ENCODE assay signal across 22 mouse cellular contexts in the genomic region with DNA sequence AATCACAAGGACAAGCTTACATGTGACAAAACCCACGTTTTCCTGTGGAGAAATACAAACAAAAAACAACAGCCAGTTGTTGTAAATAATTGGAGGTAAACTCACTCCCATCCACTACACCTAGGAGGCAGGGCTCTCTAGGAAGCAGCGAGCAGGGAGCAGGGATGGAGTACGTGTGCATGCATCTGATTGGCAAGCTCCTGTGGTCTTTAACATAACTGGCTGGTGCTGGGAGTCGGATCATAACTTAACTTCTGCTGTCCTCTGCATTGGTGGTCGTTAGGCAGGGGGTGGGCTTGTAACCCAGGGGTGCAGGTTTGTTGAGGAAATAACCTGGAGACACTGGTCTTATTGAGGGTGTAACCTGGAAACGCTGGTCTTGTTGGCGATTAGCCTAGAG. TPM values are rescaled to one million over a fixed set of nuclear protein-coding genes. Genes with fewer than 3 reads are reported as not detected.
DNase-seq lines count a peak whose midpoint lies in the region; ATAC-seq and TF ChIP-seq lines count a peak whose summit lies in the region.
"Had no signal": no experiment of that assay in that cellular context is flagged by ENCODE, and none has a peak within 500 bp of the region (broad histone marks: within the 10 kb centered on the region; RNA-seq: fewer than 3 reads in every experiment).

No protein-coding gene starts in this region.

- ATAC-seq in heart, embryonic 12.5 days (ENCODE audit: insufficient number of reproducible peaks, low FRiP score) = no peak
- ATAC-seq in lung, postnatal 0 days = no peak

- no peak overlapping the region for H3K9ac ChIP-seq in heart, embryonic 12.5 days
- no peak overlapping the region for H3K9ac ChIP-seq in lung, postnatal 0 days (replicated peaks; ENCODE audit: low read depth)
- H3K9ac ChIP-seq in ES-E14 (ENCODE audit: insufficient read depth, low read depth, low read length, poor library complexity, severe bottlenecking) = peak overlapping the region; percentile 63; the same call in 1 of the 2 replicates
- H3K9ac ChIP-seq: embryonic facial prominence, embryonic 15.5 days; liver, postnatal 0 days; neural tube, embryonic 12.5 days had no signal

- in situ Hi-C loops in ES-E14 (cut with MboI; ENCODE audit: low sequenced_read_pairs in 2 of 2, unreplicated experiment in 2 of 2) = no loop called here

- 0 out of 2 replicates have a peak, but pooled peaks have one; percentile 6 for TF ChIP-seq CTCF in lung, postnatal 0 days (IDR thresholded peaks at IDR 0.05)
- TF ChIP-seq CTCF in lung, adult 2 months (IDR thresholded peaks at IDR 0.05; ENCODE audit: insufficient read depth, low read length) = no peak

- H3K9me3 ChIP-seq in heart, embryonic 12.5 days (replicated peaks) = no peaks in the 10 kb centered on the region
- no peaks in the 10 kb centered on the region for H3K9me3 ChIP-seq in lung, postnatal 0 days (ENCODE audit: low read length)
- no peaks in the 10 kb centered on the region for H3K9me3 ChIP-seq in ES-E14 (ENCODE audit: control insufficient read depth, insufficient read depth, low read depth, low read length)
- no peaks in the 10 kb centered on the region for H3K9me3 ChIP-seq in limb, embryonic 10.5 days (replicated peaks)
- H3K9me3 ChIP-seq: embryonic facial prominence, embryonic 15.5 days; forebrain, embryonic 10.5 days; midbrain, embryonic 10.5 days; neural tube, embryonic 12.5 days had no signal

- H3K36me3 ChIP-seq in heart, embryonic 12.5 days = no peaks in the 10 kb centered on the region
- H3K36me3 ChIP-seq in lung, postnatal 0 days (ENCODE audit: insufficient read depth, low read length) = no peaks in the 10 kb centered on the region
- H3K36me3 ChIP-seq in ES-E14 (ENCODE audit: control insufficient read depth, insufficient read depth, low read length, poor library complexity, severe bottlenecking) (no peaks in the 10 kb centered on the region), myocyte (ENCODE audit: control insufficient read depth, insufficient read depth) (no peaks in the 10 kb centered on the region)
- H3K36me3 ChIP-seq in limb, embryonic 10.5 days = no peaks in the 10 kb centered on the region
- H3K36me3 ChIP-seq: embryonic facial prominence, embryonic 15.5 days; forebrain, embryonic 10.5 days; midbrain, embryonic 10.5 days; neural tube, embryonic 12.5 days had no signal

- no peak overlapping the region for H3ac ChIP-seq in myocyte (ENCODE audit: control insufficient read depth, insufficient read length)

- H3K4me3 ChIP-seq in heart, embryonic 12.5 days = no peak overlapping the region
- H3K4me3 ChIP-seq in lung, postnatal 0 days (ENCODE audit: low read depth, low read length) = no peak overlapping the region
- H3K4me3 ChIP-seq in lung, adult 2 months (replicated peaks; ENCODE audit: extremely low read depth, low read depth, low read length) = no peak overlapping the region
- peak overlapping the region in 1 of 2 experiments; percentile 35; a peak in 1 of 4 replicates for H3K4me3 ChIP-seq in ES-E14 (ENCODE audit: insufficient read depth in 1 of 2, low read depth in 1 of 2, low read length in 2 of 2, poor library complexity in 1 of 2, severe bottlenecking in 1 of 2)
- no peak overlapping the region for H3K4me3 ChIP-seq in myocyte
- H3K4me3 ChIP-seq in limb, embryonic 10.5 days = no peak overlapping the region
- H3K4me3 ChIP-seq: embryonic facial prominence, embryonic 15.5 days; left cerebral cortex, adult 2 months; midbrain, embryonic 10.5 days; neural tube, embryonic 12.5 days had no signal

- TF ChIP-seq EP300 in lung, postnatal 0 days (IDR thresholded peaks at IDR 0.05) = no peak

- no peak for TF ChIP-seq POLR2A in lung, adult 2 months (IDR thresholded peaks at IDR 0.05; ENCODE audit: borderline replicate concordance, extremely low read depth, low read depth, low read length)
- TF ChIP-seq POLR2A in myocyte (IDR thresholded peaks at IDR 0.05; ENCODE audit: insufficient read length, low read depth) = no peak

- no peak for DNase-seq in heart, postnatal 14 days
- DNase-seq in lung, postnatal 0 days (ENCODE audit: low spot score) = no peak
- no peak for DNase-seq in lung, adult 2 months
- DNase-seq in ES-E14 (ENCODE audit: low read depth, low spot score) = no peak
- no peak for DNase-seq in limb, embryonic 10.5 days (ENCODE audit: low spot score)
- no peak for DNase-seq in gastrocnemius, adult 18-20 months (ENCODE audit: low spot score)

- WGBS in heart, embryonic 12.5 days = 66% methylated on average over 7 of the region's 7 CpGs
- 63% methylated on average over 7 of the region's 7 CpGs for WGBS in lung, postnatal 0 days
- WGBS in lung, adult 2 months = 76% methylated on average over 7 of the region's 7 CpGs
- WGBS in limb, embryonic 10.5 days = 73% methylated on average over 7 of the region's 7 CpGs

- intact Hi-C loops in heart, postnatal 14 days (cut with DNase I) = loop anchor here (2.0 to 10.0 kb wide), 3 partner anchors 105 to 283 kb away; no protein-coding TSS in a partner anchor

- H3K4me2 ChIP-seq in heart, embryonic 12.5 days = no peak overlapping the region
- no peak overlapping the region for H3K4me2 ChIP-seq in lung, postnatal 0 days (replicated peaks; ENCODE audit: low read depth, low read length)
- H3K4me2 ChIP-seq in myocyte (ENCODE audit: low read depth) = peak overlapping the region; percentile 63
- H3K4me2 ChIP-seq: neural tube, embryonic 12.5 days had no signal

- H3K79me2 ChIP-seq in myocyte (ENCODE audit: control insufficient read depth, insufficient read depth) = no peaks in the 10 kb centered on the region

- H3K27ac ChIP-seq in heart, embryonic 12.5 days (ENCODE audit: poor library complexity, severe bottlenecking) = peak overlapping the region; percentile 20; the same call in 1 of the 2 replicates
- no peak overlapping the region for H3K27ac ChIP-seq in lung, postnatal 0 days (ENCODE audit: low read length)
- H3K27ac ChIP-seq in ES-E14 (ENCODE audit: insufficient read depth, low read depth, low read length, poor library complexity, severe bottlenecking) = peak overlapping the region; percentile 98
- no peak overlapping the region for H3K27ac ChIP-seq in limb, embryonic 10.5 days
- H3K27ac ChIP-seq: forebrain, embryonic 10.5 days; left cerebral cortex, adult 2 months; midbrain, embryonic 10.5 days; neural tube, embryonic 12.5 days had no signal

- H3K27me3 ChIP-seq in heart, embryonic 12.5 days (replicated peaks) = no peaks in the 10 kb centered on the region
- H3K27me3 ChIP-seq in lung, postnatal 0 days (replicated peaks; ENCODE audit: insufficient read depth, low read length) = no peaks in the 10 kb centered on the region
- no peaks in the 10 kb centered on the region for H3K27me3 ChIP-seq in myocyte (ENCODE audit: control insufficient read depth, insufficient read depth, insufficient read length)
- peaks cover 13% of the 10 kb centered on the region; the same call in 1 of the 2 replicates for H3K27me3 ChIP-seq in limb, embryonic 10.5 days (ENCODE audit: low read depth, poor library complexity, severe bottlenecking)
- H3K27me3 ChIP-seq: embryonic facial prominence, embryonic 15.5 days; neural tube, embryonic 12.5 days; Patski had no signal

- peaks cover 38% of the 10 kb centered on the region for H3K4me1 ChIP-seq in heart, embryonic 12.5 days (replicated peaks)
- no peaks in the 10 kb centered on the region for H3K4me1 ChIP-seq in lung, postnatal 0 days (ENCODE audit: insufficient read depth, low read depth, low read length)
- peaks cover 6% of the 10 kb centered on the region; the same call in 1 of the 2 replicates for H3K4me1 ChIP-seq in lung, adult 2 months (ENCODE audit: control insufficient read depth, insufficient read depth, low read length)
- H3K4me1 ChIP-seq in ES-E14 (ENCODE audit: control insufficient read depth in 2 of 2, insufficient read depth in 2 of 2, low read length in 2 of 2, poor library complexity in 1 of 2) = peaks cover 5 to 25% of the 10 kb centered on the region in 2 experiments; a peak in 2 of 4 replicates
- peaks cover 27% of the 10 kb centered on the region for H3K4me1 ChIP-seq in limb, embryonic 10.5 days

TF ChIP-seq in ES-E14, 5 proteins besides CTCF, POLR2A, EP300 and RAD21 (continues in another document):
- no peak for TF ChIP-seq CHD2 (IDR thresholded peaks at IDR 0.05; ENCODE audit: low read depth, low read length)
- no peak for TF ChIP-seq ZNF384 (IDR thresholded peaks at IDR 0.05; ENCODE audit: low read depth, low read length)
- TF ChIP-seq ZC3H11A (IDR thresholded peaks at IDR 0.05; ENCODE audit: borderline replicate concordance, low read depth, low read length) = no peak

TF ChIP-seq in myocyte, 11 proteins besides CTCF, POLR2A, EP300 and RAD21 (continues in another document):
- TF ChIP-seq POLR2AphosphoS2 (IDR thresholded peaks at IDR 0.05; ENCODE audit: insufficient read length, low read depth) (no peak), USF1 (IDR thresholded peaks at IDR 0.05; ENCODE audit: low read depth) (no peak), SRF (IDR thresholded peaks at IDR 0.05; ENCODE audit: control insufficient read depth, insufficient read length, low read depth) (no peak)

RNA-seq across cellular contexts. Expression of a gene that starts 1.2 kb away (rescaled TPM):
- 648 and 662 TPM in 2 replicates for polyA plus RNA-seq in heart, embryonic 12.5 days (2016; fragmentation: Nextera tagmentation; extraction: Ambion mirVana)
- 100 to 1,000 TPM in 1 of 2 experiments, 10 to 100 TPM in 1; 98.6 to 163 TPM for total RNA-seq in heart, postnatal 14 days (2021)
- 271 and 357 TPM in 2 replicates for polyA plus RNA-seq in lung, postnatal 0 days (2015; fragmentation: Nextera tagmentation; extraction: Ambion mirVana)
- 65.6 and 105 TPM in 2 replicates for polyA plus RNA-seq in lung, adult 2 months (2012; rRNA removed)
- total RNA-seq in ES-E14 (2012; rRNA removed) = 1,672 and 2,383 TPM in 2 replicates
- 110 TPM for polyA plus RNA-seq in myocyte (2012; fragmentation: generic; extraction: Trizol)
- polyA plus RNA-seq in limb, embryonic 10.5 days (2016; fragmentation: Nextera tagmentation; extraction: Ambion mirVana) = 1,005 and 1,256 TPM in 2 replicates
- total RNA-seq in gastrocnemius, adult 18-20 months (2021) = 100 to 1,000 TPM in 1 of 2 experiments, 10 to 100 TPM in 1; 46.1 to 109 TPM

RNA-seq across cellular contexts. Expression of a gene that starts 21.3 kb away (rescaled TPM):
- polyA plus RNA-seq in heart, embryonic 12.5 days (2016; fragmentation: Nextera tagmentation; extraction: Ambion mirVana) = not detected in 2 replicates
- total RNA-seq in heart, postnatal 14 days (2021) = not detected
- polyA plus RNA-seq in lung, postnatal 0 days (2015; fragmentation: Nextera tagmentation; extraction: Ambion mirVana) = not detected in 2 replicates
- polyA plus RNA-seq in lung, adult 2 months (2012; rRNA removed) = not detected in 2 replicates
- total RNA-seq in ES-E14 (2012; rRNA removed) = not detected in 2 replicates
- polyA plus RNA-seq in myocyte (2012; fragmentation: generic; extraction: Trizol) = 0.05 TPM
- not detected in 2 replicates for polyA plus RNA-seq in limb, embryonic 10.5 days (2016; fragmentation: Nextera tagmentation; extraction: Ambion mirVana)
- total RNA-seq in gastrocnemius, adult 18-20 months (2021) = not detected
- total RNA-seq: adrenal gland, postnatal 25 days; gastrocnemius, adult 2 months; granulocyte monocyte progenitor cell, adult 5-6 weeks; left cerebral cortex, adult 2 months; left cerebral cortex, postnatal 4 days; liver, adult 2 months; monocyte, adult 5-6 weeks had no signal
- polyA plus RNA-seq: cerebellum, adult 2 months; forebrain, embryonic 10.5 days; liver, adult 2 months; liver, postnatal 0 days; midbrain, embryonic 10.5 days; neural tube, embryonic 12.5 days had no signal

RNA-seq across cellular contexts. Expression of a gene that starts 34.1 kb away (rescaled TPM):
- polyA plus RNA-seq in heart, embryonic 12.5 days (2016; fragmentation: Nextera tagmentation; extraction: Ambion mirVana) = 16.4 and 16.8 TPM in 2 replicates
- total RNA-seq in heart, postnatal 14 days (2021) = 10 to 100 TPM; 32.9 to 35.2 TPM
- polyA plus RNA-seq in lung, postnatal 0 days (2015; fragmentation: Nextera tagmentation; extraction: Ambion mirVana) = 12.5 and 15.6 TPM in 2 replicates
- 13.5 and 16.2 TPM in 2 replicates for polyA plus RNA-seq in lung, adult 2 months (2012; rRNA removed)
- total RNA-seq in ES-E14 (2012; rRNA removed) = 27.4 and 30.3 TPM in 2 replicates
- 13.9 TPM for polyA plus RNA-seq in myocyte (2012; fragmentation: generic; extraction: Trizol)
- polyA plus RNA-seq in limb, embryonic 10.5 days (2016; fragmentation: Nextera tagmentation; extraction: Ambion mirVana) = 24.8 and 27.0 TPM in 2 replicates
- total RNA-seq in gastrocnemius, adult 18-20 months (2021) = 10 to 100 TPM; 16.6 to 17.4 TPM

Comparison
In these comparisons a context has a peak if more than half of its experiments do, and no peak if none do; other contexts are left out.
1. H3K27ac ChIP-seq: peak in heart, embryonic 12.5 days (single experiment) and ES-E14 (single experiment); none in lung, postnatal 0 days (single experiment) and limb, embryonic 10.5 days (single experiment).